In the genomic region with DNA sequence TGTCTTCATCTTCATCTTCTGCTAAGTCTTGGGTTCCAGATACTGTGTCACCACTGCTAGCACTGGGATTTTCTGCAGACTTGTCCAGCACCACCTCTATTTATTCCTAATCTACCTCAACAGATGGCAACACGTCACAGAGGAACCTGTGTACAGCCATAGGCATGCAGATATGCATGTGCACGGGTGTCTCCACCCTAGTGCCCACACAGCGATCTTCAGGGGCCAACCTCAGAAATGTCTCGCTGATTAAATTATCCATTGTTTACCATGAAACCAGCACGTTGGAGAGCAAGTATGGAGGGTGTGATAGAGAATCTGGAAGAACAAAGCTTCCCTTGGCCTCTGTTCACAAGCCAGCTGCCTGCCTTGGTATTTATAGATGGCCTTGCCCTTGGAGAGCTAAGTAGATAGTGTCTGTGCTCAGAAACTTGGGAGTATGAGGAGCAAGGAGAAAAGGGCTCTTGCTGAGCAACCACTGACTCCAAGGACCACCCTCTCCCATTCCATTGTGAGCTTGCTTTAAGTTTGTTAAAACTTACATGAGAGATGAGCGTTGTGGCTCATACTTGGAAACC, we compare ENCODE assay signal across 12 mouse cellular contexts.
"Had no signal": no experiment of that assay in that cellular context is flagged by ENCODE, and none has a peak within 500 bp of the region (broad histone marks: within the 10 kb centered on the region; RNA-seq: fewer than 3 reads in every experiment).

No protein-coding gene starts in this region.

- H3K4me3 ChIP-seq: limb, embryonic 13.5 days; midbrain, embryonic 12.5 days; neural tube, embryonic 13.5 days had no signal

- H3K27ac ChIP-seq: limb, embryonic 13.5 days; midbrain, embryonic 12.5 days; neural tube, embryonic 13.5 days had no signal

- H3K4me1 ChIP-seq: limb, embryonic 13.5 days; midbrain, embryonic 12.5 days; neural tube, embryonic 13.5 days had no signal

- H3K27me3 ChIP-seq: limb, embryonic 13.5 days; midbrain, embryonic 12.5 days; neural tube, embryonic 13.5 days had no signal

- DNase-seq: kidney, adult 8-10 months; kidney, postnatal 25 days; layer of hippocampus, postnatal 36 days; left cerebral cortex, postnatal 4 days; lung, adult 18-20 months; right cerebral cortex, adult 18-20 months; right cerebral cortex, postnatal 25 days; thymus, adult 18-20 months; thymus, postnatal 14 days had no signal
